Mouse (Mus musculus): ENCODE measurements around the gene Smc4. TPM values are rescaled to one million over a fixed set of nuclear protein-coding genes. Genes with fewer than 3 reads are reported as not detected.

The Smc4 gene
- polyA plus RNA-seq, 1 experiment from 2014 or later = 56.6 TPM

DNA sequence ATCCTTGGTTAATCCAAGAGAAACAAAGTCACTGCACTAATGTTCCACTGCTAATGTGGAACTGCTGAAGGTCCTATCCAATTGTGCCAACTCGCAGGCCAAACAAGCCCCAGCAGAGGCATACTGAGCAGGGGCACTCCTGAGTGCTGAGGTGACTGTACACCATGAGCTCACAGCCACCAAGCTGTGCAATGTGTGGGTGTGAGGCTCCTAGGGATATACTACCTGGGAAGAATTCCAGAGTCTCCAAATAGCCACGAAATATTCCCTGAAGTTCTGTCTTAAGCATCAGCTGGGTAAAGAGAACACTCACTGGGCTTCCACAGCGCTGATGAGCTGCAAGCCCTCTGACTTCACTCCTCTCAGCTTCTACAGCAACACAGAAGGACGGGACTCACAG lies 43.1 kb downstream of the Smc4 start:
- no peak overlapping the region for H3K4me2 ChIP-seq (replicated peaks; ENCODE audit: low read depth)
- no peak for TF ChIP-seq CTCF (IDR thresholded peaks at IDR 0.05; ENCODE audit: low read depth)
- 86% methylated on average over 4 of the region's 4 CpGs for WGBS
- H3K27me3 ChIP-seq (replicated peaks; ENCODE audit: control insufficient read depth, insufficient read depth, low read length) = no peaks in the 10 kb centered on the region
- no peak overlapping the region for H3K4me3 ChIP-seq (ENCODE audit: low read depth, low read length)
- H3K27ac ChIP-seq (ENCODE audit: low read depth, low read length) = no peak overlapping the region
- no peaks in the 10 kb centered on the region for H3K9me3 ChIP-seq (ENCODE audit: control insufficient read depth)
- no peaks in the 10 kb centered on the region for H3K36me3 ChIP-seq (ENCODE audit: control insufficient read depth, insufficient read depth)
- no peak for ATAC-seq
- H3K4me1 ChIP-seq (replicated peaks; ENCODE audit: control insufficient read depth, insufficient read depth, low read length) = no peaks in the 10 kb centered on the region
- no peak overlapping the region for H3K9ac ChIP-seq (ENCODE audit: low read depth, low read length)

DNA sequence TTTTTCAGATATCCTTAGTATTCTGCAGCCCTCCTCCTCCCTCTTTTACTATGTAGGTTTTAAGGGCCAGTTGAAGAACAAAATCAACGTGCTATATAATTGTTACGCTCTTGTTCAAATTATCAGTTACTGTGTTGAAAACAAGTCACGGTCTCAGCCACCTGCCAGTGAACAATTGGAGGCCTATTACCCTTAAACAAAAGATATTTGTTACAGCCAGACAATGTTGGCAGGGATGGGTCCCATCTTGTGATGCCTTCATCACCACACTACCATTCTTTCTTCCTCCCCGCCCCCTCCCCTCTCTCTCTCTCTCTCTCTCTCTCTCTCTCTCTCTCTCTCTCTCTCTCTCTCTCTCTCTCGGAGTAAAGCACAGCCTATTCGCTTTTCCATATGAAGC lies 44.5 kb downstream of the Smc4 start:
- H3K27ac ChIP-seq (ENCODE audit: low read depth, low read length) = no peak overlapping the region
- H3K36me3 ChIP-seq (ENCODE audit: control insufficient read depth, insufficient read depth) = no peaks in the 10 kb centered on the region
- no peaks in the 10 kb centered on the region for H3K4me1 ChIP-seq (replicated peaks; ENCODE audit: control insufficient read depth, insufficient read depth, low read length)
- no peaks in the 10 kb centered on the region for H3K9me3 ChIP-seq (ENCODE audit: control insufficient read depth)
- no peak for TF ChIP-seq CTCF (IDR thresholded peaks at IDR 0.05; ENCODE audit: low read depth)
- no peak for ATAC-seq
- no peaks in the 10 kb centered on the region for H3K27me3 ChIP-seq (replicated peaks; ENCODE audit: control insufficient read depth, insufficient read depth, low read length)
- H3K4me2 ChIP-seq (replicated peaks; ENCODE audit: low read depth) = no peak overlapping the region
- H3K4me3 ChIP-seq (ENCODE audit: low read depth, low read length) = no peak overlapping the region
- no peak overlapping the region for H3K9ac ChIP-seq (ENCODE audit: low read depth, low read length)
- 82% methylated on average over 6 of the region's 6 CpGs for WGBS

DNA sequence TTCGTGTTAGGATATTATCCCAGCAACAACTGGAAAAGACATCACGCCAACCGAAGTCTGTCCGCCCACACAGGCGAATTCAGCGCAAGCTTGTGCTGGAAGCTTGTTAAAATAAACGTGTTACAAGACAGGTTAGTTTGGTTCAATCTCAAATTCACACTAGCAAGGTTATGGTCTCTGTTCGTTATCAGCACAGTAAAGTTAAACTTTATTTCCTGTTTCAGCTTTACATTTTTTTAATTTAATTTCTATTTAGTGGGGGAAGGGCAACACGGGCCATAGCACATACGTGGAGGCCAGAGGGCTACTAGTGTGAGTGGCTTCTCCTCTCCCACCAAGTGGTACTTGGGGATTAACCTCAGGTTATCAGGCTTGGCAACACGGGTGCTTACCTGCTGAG lies 47.4 kb downstream of the Smc4 start:
- Histone ChIP-seq H3K9ac (ENCODE audit: low read depth, low read length) (no peak overlapping the region), H3K4me1 (replicated peaks; ENCODE audit: control insufficient read depth, insufficient read depth, low read length) (no peaks in the 10 kb centered on the region), H3K4me3 (ENCODE audit: low read depth, low read length) (no peak overlapping the region), H3K36me3 (ENCODE audit: control insufficient read depth, insufficient read depth) (no peaks in the 10 kb centered on the region), H3K9me3 (ENCODE audit: control insufficient read depth) (no peaks in the 10 kb centered on the region), H3K4me2 (replicated peaks; ENCODE audit: low read depth) (no peak overlapping the region), H3K27me3 (replicated peaks; ENCODE audit: control insufficient read depth, insufficient read depth, low read length) (no peaks in the 10 kb centered on the region), H3K27ac (ENCODE audit: low read depth, low read length) (no peak overlapping the region)
- WGBS = 89% methylated on average over 11 of the region's 11 CpGs
- TF ChIP-seq CTCF (IDR thresholded peaks at IDR 0.05; ENCODE audit: low read depth) = no peak
- no peak for ATAC-seq

DNA sequence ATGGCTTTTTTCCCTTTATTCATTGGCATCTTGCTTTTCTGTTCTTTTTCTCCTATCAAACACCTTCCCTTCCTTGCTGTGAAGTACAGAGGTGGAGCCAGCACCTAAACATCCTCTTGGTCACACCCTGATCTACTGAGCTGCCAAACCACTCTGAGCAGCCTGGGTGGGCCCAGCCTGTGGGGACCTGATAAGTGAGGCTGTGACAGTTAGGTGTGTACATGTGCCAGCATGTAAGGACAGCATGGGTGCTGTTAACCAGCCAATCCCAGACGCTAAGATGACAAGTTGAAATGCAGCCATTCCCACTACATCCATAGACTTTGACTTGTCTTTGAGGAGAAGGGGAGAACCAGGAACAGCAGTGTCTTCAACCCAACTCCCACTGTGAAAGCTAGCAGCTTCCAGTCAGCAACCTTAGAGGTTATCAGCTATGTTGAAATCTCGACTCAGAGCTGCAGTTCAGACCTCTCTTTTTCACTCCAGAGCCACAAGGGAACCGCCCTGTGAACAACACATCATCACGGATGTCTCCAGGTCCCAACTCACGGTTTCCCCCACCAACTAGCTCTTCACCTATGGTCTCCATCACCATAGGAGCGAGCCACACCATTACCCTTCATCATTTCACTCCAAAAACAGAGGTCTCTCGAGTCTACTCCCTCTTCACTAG lies 50.4 kb downstream of the Smc4 start:
- 0 out of 2 replicates have a peak, but pooled peaks have one; percentile 28 for ATAC-seq
- TF ChIP-seq CTCF (IDR thresholded peaks at IDR 0.05; ENCODE audit: low read depth) = no peak
- 79% methylated on average over 7 of the region's 7 CpGs for WGBS
- Histone ChIP-seq H3K27me3 (replicated peaks; ENCODE audit: control insufficient read depth, insufficient read depth, low read length) (no peaks in the 10 kb centered on the region), H3K9ac (ENCODE audit: low read depth, low read length) (no peak overlapping the region), H3K36me3 (ENCODE audit: control insufficient read depth, insufficient read depth) (no peaks in the 10 kb centered on the region), H3K4me3 (ENCODE audit: low read depth, low read length) (no peak overlapping the region), H3K4me2 (replicated peaks; ENCODE audit: low read depth) (no peak overlapping the region), H3K27ac (ENCODE audit: low read depth, low read length) (no peak overlapping the region), H3K4me1 (replicated peaks; ENCODE audit: control insufficient read depth, insufficient read depth, low read length) (no peaks in the 10 kb centered on the region), H3K9me3 (ENCODE audit: control insufficient read depth) (no peaks in the 10 kb centered on the region)

DNA sequence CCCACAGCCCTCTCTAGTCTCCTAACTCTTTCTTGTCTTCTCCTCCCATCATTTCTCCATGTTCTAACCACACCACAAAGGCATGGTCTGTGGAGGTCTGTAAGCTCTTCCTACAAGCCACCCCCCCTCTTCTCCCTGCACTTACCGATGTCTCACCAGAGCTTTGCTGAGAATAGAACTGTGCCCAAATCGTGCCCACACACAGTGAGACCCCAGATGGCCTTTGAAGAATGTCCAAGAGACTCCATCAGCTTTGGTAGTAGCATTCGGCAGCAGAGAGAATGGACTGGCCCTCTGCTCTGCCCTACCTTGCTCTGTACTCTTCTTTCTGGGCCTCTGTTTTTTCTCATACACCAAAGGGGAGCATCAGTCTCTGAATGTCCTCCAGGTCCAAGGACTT lies 51.3 kb downstream of the Smc4 start:
- H3K4me3 ChIP-seq (ENCODE audit: low read depth, low read length) = no peak overlapping the region
- no peaks in the 10 kb centered on the region for H3K27me3 ChIP-seq (replicated peaks; ENCODE audit: control insufficient read depth, insufficient read depth, low read length)
- ATAC-seq = no peak
- no peak overlapping the region for H3K4me2 ChIP-seq (replicated peaks; ENCODE audit: low read depth)
- no peaks in the 10 kb centered on the region for H3K36me3 ChIP-seq (ENCODE audit: control insufficient read depth, insufficient read depth)
- no peak overlapping the region for H3K27ac ChIP-seq (ENCODE audit: low read depth, low read length)
- no peaks in the 10 kb centered on the region for H3K4me1 ChIP-seq (replicated peaks; ENCODE audit: control insufficient read depth, insufficient read depth, low read length)
- H3K9me3 ChIP-seq (ENCODE audit: control insufficient read depth) = no peaks in the 10 kb centered on the region
- TF ChIP-seq CTCF (IDR thresholded peaks at IDR 0.05; ENCODE audit: low read depth) = no peak
- H3K9ac ChIP-seq (ENCODE audit: low read depth, low read length) = no peak overlapping the region
- 80% methylated on average over 3 of the region's 3 CpGs for WGBS

DNA sequence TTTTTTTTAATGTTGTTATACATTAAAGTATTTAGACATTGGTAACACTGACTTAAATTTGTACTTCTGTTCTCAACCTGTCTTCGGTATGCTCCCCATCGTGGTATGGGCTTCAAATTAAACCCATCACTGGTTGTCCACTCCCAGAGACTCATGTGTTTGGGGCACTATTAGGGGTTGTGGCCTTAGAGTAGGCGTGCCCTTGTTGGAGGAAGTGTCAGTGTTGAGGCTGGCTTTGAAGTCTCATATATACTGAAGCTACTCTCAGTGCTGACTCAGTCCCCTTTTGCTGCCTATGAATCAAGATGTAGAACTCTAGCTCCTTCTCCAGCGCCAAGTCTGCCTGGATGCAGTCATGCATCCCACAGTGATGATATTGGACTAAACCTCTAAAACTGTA lies 56.1 kb downstream of the Smc4 start:
- Histone ChIP-seq H3K4me2 (replicated peaks; ENCODE audit: low read depth) (no peak overlapping the region), H3K4me3 (ENCODE audit: low read depth, low read length) (no peak overlapping the region), H3K36me3 (ENCODE audit: control insufficient read depth, insufficient read depth) (no peaks in the 10 kb centered on the region), H3K9me3 (ENCODE audit: control insufficient read depth) (no peaks in the 10 kb centered on the region), H3K4me1 (replicated peaks; ENCODE audit: control insufficient read depth, insufficient read depth, low read length) (no peaks in the 10 kb centered on the region), H3K9ac (ENCODE audit: low read depth, low read length) (no peak overlapping the region), H3K27me3 (replicated peaks; ENCODE audit: control insufficient read depth, insufficient read depth, low read length) (no peaks in the 10 kb centered on the region), H3K27ac (ENCODE audit: low read depth, low read length) (no peak overlapping the region)
- 98% methylated on average over 4 of the region's 4 CpGs for WGBS
- no peak for ATAC-seq
- no peak for TF ChIP-seq CTCF (IDR thresholded peaks at IDR 0.05; ENCODE audit: low read depth)

DNA sequence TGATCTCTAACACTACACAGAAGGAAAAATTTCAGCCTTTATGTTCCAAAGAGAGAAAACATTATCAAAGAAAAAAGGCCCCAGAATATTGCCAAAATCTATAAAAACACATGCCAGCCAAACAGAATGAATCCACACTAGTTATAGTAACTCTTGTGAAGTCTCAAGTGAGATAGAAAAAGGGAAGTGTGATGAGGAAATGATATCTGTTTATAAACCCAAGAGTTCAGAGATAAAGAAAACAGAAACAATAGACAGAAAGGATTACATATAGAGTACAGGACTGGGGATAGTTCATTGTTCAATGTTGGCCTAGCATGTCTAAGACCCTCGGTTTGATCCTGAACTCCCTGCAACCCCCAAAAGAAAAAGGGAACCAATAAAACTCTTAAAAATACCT lies 58.2 kb downstream of the Smc4 start:
- H3K36me3 ChIP-seq (ENCODE audit: control insufficient read depth, insufficient read depth) = no peaks in the 10 kb centered on the region
- TF ChIP-seq CTCF (IDR thresholded peaks at IDR 0.05; ENCODE audit: low read depth) = no peak
- no peak overlapping the region for H3K4me2 ChIP-seq (replicated peaks; ENCODE audit: low read depth)
- 85% methylated on average over 1 of the region's 1 CpGs for WGBS
- no peaks in the 10 kb centered on the region for H3K9me3 ChIP-seq (ENCODE audit: control insufficient read depth)
- no peak overlapping the region for H3K27ac ChIP-seq (ENCODE audit: low read depth, low read length)
- no peak for ATAC-seq
- no peak overlapping the region for H3K9ac ChIP-seq (ENCODE audit: low read depth, low read length)
- no peaks in the 10 kb centered on the region for H3K27me3 ChIP-seq (replicated peaks; ENCODE audit: control insufficient read depth, insufficient read depth, low read length)
- H3K4me3 ChIP-seq (ENCODE audit: low read depth, low read length) = no peak overlapping the region
- H3K4me1 ChIP-seq (replicated peaks; ENCODE audit: control insufficient read depth, insufficient read depth, low read length) = no peaks in the 10 kb centered on the region

Data from intestine, postnatal 0 days (tissue).